Mouse (Mus musculus): ENCODE results near the gene Bcl2. TPM values are rescaled to one million over a fixed set of nuclear protein-coding genes. Genes with fewer than 3 reads are reported as not detected.
A peak's percentile ranks its signal among the peaks of the same experiment; 100 is the strongest.

Gene Bcl2
- polyA plus RNA-seq, 1 experiment from 2014 or later = 13.4 TPM

DNA sequence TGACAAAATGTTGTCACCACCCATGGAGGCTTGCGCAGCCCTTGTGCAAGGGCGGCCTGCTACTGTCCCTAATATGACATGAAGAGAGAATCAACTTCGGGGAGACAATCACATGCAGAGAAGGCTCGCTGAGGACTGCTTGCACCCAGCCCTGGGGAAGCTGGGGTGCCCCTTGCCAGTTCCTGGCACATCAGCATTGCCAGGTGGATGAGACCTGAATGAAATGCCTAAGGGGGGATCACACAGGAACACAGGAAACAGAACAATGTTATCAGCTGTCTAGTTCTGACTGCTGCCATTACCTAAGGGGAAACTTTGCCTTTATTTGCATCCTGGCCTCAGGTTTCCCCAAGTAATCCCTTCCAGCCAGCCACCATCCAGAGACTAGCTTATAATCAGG is 63.6 kb downstream of the Bcl2 start:
- H3K27ac ChIP-seq (ENCODE audit: low read depth) = no peak overlapping the region
- WGBS = 92% methylated on average over 4 of the region's 4 CpGs

DNA sequence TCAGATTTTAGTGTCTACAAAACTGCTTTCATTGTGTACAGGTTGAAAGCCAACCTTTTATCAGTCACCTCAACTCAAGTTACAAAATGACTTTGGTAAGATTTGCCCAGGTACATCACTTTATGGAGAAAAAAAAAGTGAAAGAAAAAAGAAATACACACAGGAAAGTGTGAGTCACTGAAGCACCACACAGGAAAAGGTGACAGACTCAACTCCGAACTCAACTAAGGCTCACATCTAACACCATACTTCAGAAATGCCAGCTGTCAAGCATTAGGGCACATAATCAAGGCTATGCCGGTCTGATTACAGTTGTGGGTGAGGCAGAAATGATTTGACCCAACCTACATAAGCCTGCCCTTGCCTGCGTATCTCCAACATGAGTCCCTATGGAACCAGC is 66.7 kb downstream of the Bcl2 start:
- ATAC-seq (replicated peaks; ENCODE audit: low FRiP score, low TSS enrichment, low read depth) (no peak), DNase-seq (ENCODE audit: low spot score) (no peak)

More for the DNA sequence above, 63.6 kb downstream of the Bcl2 start:
- no peak overlapping the region for H3K9ac ChIP-seq (ENCODE audit: low read length)
- H3K9me3 ChIP-seq (ENCODE audit: control insufficient read depth, low read length) = no peaks in the 10 kb centered on the region
- H3K4me1 ChIP-seq (replicated peaks; ENCODE audit: control insufficient read depth, insufficient read depth, low read length) = 0 out of 2 replicates have a peak, but pooled peaks cover 3% of the 10 kb centered on the region
- DNase-seq (ENCODE audit: low spot score) (no peak), ATAC-seq (replicated peaks; ENCODE audit: low FRiP score, low TSS enrichment, low read depth) (no peak)
- H3K4me2 ChIP-seq (ENCODE audit: low read length) = no peak overlapping the region
- H3K27me3 ChIP-seq (replicated peaks; ENCODE audit: control insufficient read depth, insufficient read depth, low read length) = no peaks in the 10 kb centered on the region
- no peak overlapping the region for H3K4me3 ChIP-seq (ENCODE audit: low read depth, low read length)
- H3K36me3 ChIP-seq (ENCODE audit: control insufficient read depth, insufficient read depth, low read length) = no peaks in the 10 kb centered on the region

DNA sequence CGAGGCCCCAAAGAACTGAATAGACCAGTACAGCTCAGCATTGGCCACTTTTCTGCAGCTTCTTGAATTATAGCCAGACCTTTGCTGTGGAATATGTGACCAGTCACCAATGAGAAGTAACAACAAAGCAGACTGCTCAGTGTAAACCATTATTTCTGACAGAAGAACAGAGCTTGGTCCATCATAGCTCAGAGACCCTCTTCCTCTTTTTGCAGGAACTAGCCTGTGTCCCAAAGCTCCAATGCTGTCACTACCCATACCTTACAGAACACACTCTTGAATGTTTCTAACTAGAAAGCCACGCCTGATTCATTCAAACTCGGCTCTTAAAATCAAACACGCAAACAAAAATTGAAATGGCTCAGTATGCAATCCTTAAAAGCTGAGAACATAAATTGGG is 69.5 kb downstream of the Bcl2 start:
- Histone ChIP-seq H3K9ac (ENCODE audit: low read length) (no peak overlapping the region), H3K4me2 (ENCODE audit: low read length) (no peak overlapping the region), H3K36me3 (ENCODE audit: control insufficient read depth, insufficient read depth, low read length) (no peaks in the 10 kb centered on the region), H3K4me1 (replicated peaks; ENCODE audit: control insufficient read depth, insufficient read depth, low read length) (peaks cover 3% of the 10 kb centered on the region; the same call in 1 of the 2 replicates), H3K27me3 (replicated peaks; ENCODE audit: control insufficient read depth, insufficient read depth, low read length) (no peaks in the 10 kb centered on the region), H3K9me3 (ENCODE audit: control insufficient read depth, low read length) (no peaks in the 10 kb centered on the region), H3K27ac (ENCODE audit: low read depth) (no peak overlapping the region), H3K4me3 (ENCODE audit: low read depth, low read length) (no peak overlapping the region)
- no peak for DNase-seq (ENCODE audit: low spot score)
- no peak for ATAC-seq (replicated peaks; ENCODE audit: low FRiP score, low TSS enrichment, low read depth)
- 81% methylated on average over 4 of the region's 4 CpGs for WGBS

More for the DNA sequence above, 66.7 kb downstream of the Bcl2 start:
- Histone ChIP-seq H3K9me3 (ENCODE audit: control insufficient read depth, low read length) (no peaks in the 10 kb centered on the region), H3K27ac (ENCODE audit: low read depth) (no peak overlapping the region), H3K9ac (ENCODE audit: low read length) (no peak overlapping the region), H3K27me3 (replicated peaks; ENCODE audit: control insufficient read depth, insufficient read depth, low read length) (no peaks in the 10 kb centered on the region), H3K4me1 (replicated peaks; ENCODE audit: control insufficient read depth, insufficient read depth, low read length) (peaks cover 6% of the 10 kb centered on the region; the same call in 1 of the 2 replicates), H3K4me2 (ENCODE audit: low read length) (no peak overlapping the region), H3K36me3 (ENCODE audit: control insufficient read depth, insufficient read depth, low read length) (no peaks in the 10 kb centered on the region), H3K4me3 (ENCODE audit: low read depth, low read length) (no peak overlapping the region)
- 83% methylated on average over 3 of the region's 3 CpGs for WGBS

DNA sequence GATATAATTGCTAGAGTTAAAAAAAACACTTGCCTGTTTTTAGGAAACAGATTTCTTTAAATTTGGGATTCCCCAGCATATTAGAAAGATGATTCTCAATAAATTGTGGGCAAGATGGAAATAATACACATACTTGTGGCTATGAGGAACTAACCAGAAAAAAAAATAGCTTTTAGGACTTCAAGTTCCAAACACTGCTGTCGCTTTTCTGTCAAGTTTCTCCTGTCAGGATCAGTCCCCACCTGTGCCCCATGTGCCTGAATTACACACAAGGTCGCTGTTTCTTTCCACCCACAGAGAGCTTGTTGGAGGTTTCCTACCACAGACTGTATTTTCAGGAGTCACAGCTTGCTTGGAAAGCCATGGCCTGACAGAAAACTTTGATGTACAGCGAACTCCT is 70.5 kb downstream of the Bcl2 start:
- no peaks in the 10 kb centered on the region for H3K27me3 ChIP-seq (replicated peaks; ENCODE audit: control insufficient read depth, insufficient read depth, low read length)
- no peak overlapping the region for H3K27ac ChIP-seq (ENCODE audit: low read depth)
- no peak overlapping the region for H3K4me3 ChIP-seq (ENCODE audit: low read depth, low read length)
- DNase-seq (ENCODE audit: low spot score) (no peak), ATAC-seq (replicated peaks; ENCODE audit: low FRiP score, low TSS enrichment, low read depth) (no peak)
- no peak overlapping the region for H3K4me2 ChIP-seq (ENCODE audit: low read length)
- no peaks in the 10 kb centered on the region for H3K9me3 ChIP-seq (ENCODE audit: control insufficient read depth, low read length)
- no peak overlapping the region for H3K9ac ChIP-seq (ENCODE audit: low read length)
- H3K4me1 ChIP-seq (replicated peaks; ENCODE audit: control insufficient read depth, insufficient read depth, low read length) = peaks cover 3% of the 10 kb centered on the region; the same call in 1 of the 2 replicates
- H3K36me3 ChIP-seq (ENCODE audit: control insufficient read depth, insufficient read depth, low read length) = no peaks in the 10 kb centered on the region
- WGBS = 65% methylated on average over 3 of the region's 3 CpGs

DNA sequence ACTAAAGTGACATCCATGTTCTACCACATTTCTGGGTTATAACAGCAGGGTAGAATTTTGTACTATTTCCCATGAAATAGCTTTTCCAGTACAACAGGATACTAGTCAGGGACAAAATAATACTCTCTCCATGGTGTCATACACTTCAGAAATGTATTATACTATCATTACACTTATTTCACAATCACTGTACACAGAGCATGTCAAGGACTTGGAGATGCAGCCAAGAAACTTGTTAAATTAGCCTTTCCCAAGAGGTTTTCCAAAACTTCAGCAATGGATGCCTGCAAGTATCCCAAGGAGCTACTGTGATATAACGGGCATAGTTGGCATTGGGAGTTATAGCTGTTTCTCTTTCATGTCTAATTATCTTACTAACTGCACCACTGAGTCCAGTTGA is 73.5 kb downstream of the Bcl2 start:
- no peak overlapping the region for H3K4me2 ChIP-seq (ENCODE audit: low read length)
- WGBS = 91% methylated on average over 1 of the region's 1 CpGs

DNA sequence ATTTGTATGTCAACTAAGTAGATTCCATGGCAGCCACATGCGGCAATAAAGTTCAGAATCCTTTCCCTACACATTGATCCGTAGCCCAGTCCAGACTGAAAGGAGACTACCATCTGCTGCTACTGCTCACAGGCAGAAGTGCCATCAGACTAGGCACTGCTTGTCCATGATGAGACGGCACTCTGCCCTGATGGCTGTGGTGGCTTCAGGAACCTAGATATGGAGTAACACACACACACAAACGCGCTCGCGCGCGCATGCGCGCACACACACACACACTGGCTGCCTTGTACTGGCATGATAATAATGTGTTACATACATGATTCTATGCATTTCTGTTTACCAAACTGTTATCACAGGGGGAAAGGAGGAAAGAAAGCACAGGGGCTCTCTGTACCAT is 76.4 kb downstream of the Bcl2 start:
- Histone ChIP-seq H3K4me2 (ENCODE audit: low read length) (no peak overlapping the region), H3K9me3 (ENCODE audit: control insufficient read depth, low read length) (no peaks in the 10 kb centered on the region), H3K27ac (ENCODE audit: low read depth) (no peak overlapping the region), H3K9ac (ENCODE audit: low read length) (no peak overlapping the region), H3K36me3 (ENCODE audit: control insufficient read depth, insufficient read depth, low read length) (no peaks in the 10 kb centered on the region), H3K4me1 (replicated peaks; ENCODE audit: control insufficient read depth, insufficient read depth, low read length) (peaks cover 14% of the 10 kb centered on the region), H3K27me3 (replicated peaks; ENCODE audit: control insufficient read depth, insufficient read depth, low read length) (no peaks in the 10 kb centered on the region), H3K4me3 (ENCODE audit: low read depth, low read length) (no peak overlapping the region)
- ATAC-seq (replicated peaks; ENCODE audit: low FRiP score, low TSS enrichment, low read depth) (no peak), DNase-seq (ENCODE audit: low spot score) (no peak)
- 94% methylated on average over 11 of the region's 11 CpGs for WGBS

More for the DNA sequence above, 73.5 kb downstream of the Bcl2 start:
- Histone ChIP-seq H3K36me3 (ENCODE audit: control insufficient read depth, insufficient read depth, low read length) (no peaks in the 10 kb centered on the region), H3K4me3 (ENCODE audit: low read depth, low read length) (no peak overlapping the region), H3K27me3 (replicated peaks; ENCODE audit: control insufficient read depth, insufficient read depth, low read length) (no peaks in the 10 kb centered on the region), H3K27ac (ENCODE audit: low read depth) (no peak overlapping the region), H3K9me3 (ENCODE audit: control insufficient read depth, low read length) (no peaks in the 10 kb centered on the region), H3K9ac (ENCODE audit: low read length) (no peak overlapping the region), H3K4me1 (replicated peaks; ENCODE audit: control insufficient read depth, insufficient read depth, low read length) (peaks cover 17% of the 10 kb centered on the region)
- DNase-seq (ENCODE audit: low spot score) (no peak), ATAC-seq (replicated peaks; ENCODE audit: low FRiP score, low TSS enrichment, low read depth) (no peak)

DNA sequence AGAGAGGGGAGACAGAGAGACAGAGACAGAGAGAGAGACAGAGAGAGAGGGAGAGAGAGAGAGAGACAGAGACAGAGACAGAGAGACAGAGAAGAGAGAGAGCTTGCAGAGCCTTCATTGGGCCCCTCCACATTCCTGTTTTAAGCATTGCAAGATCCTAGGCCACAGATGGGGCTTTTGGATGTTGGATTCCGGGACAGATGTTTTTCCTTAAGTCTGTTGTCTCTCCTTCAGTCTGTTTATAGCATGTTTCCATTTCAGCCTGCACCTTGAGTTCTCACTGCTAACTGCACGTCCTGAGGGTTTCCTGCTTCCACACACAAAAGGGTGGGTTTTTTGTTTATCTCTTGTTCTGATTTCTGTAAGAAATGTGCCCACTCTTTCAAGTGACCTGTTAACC is 77.4 kb downstream of the Bcl2 start:
- H3K4me3 ChIP-seq (ENCODE audit: low read depth, low read length) = no peak overlapping the region
- DNase-seq (ENCODE audit: low spot score) (no peak), ATAC-seq (replicated peaks; ENCODE audit: low FRiP score, low TSS enrichment, low read depth) (no peak)
- H3K27ac ChIP-seq (ENCODE audit: low read depth) = peak overlapping the region; percentile 47; the same call in 1 of the 2 replicates
- peaks cover 14% of the 10 kb centered on the region for H3K4me1 ChIP-seq (replicated peaks; ENCODE audit: control insufficient read depth, insufficient read depth, low read length)
- H3K4me2 ChIP-seq (ENCODE audit: low read length) = no peak overlapping the region
- H3K9me3 ChIP-seq (ENCODE audit: control insufficient read depth, low read length) = no peaks in the 10 kb centered on the region
- H3K9ac ChIP-seq (ENCODE audit: low read length) = no peak overlapping the region
- WGBS = 24% methylated on average over 2 of the region's 2 CpGs
- no peaks in the 10 kb centered on the region for H3K27me3 ChIP-seq (replicated peaks; ENCODE audit: control insufficient read depth, insufficient read depth, low read length)
- no peaks in the 10 kb centered on the region for H3K36me3 ChIP-seq (ENCODE audit: control insufficient read depth, insufficient read depth, low read length)

DNA sequence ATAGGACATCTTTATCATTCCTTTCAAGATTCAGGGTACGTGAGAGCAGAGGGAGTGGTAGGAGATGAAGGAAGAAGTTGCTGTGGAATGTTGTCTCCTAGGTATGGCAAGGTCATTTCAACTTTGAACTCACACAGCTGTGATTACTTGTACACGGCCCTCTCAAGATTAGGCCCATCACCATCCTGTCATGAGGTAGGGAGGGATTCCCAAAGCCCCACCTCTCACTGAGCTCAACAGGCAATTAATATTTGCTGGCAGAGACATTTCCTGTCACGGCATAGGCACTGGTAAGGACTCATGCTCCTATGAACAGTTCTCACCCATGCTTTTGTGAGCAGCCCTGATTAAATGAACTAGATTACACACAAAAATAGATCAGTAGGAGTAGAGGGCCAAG is 80.9 kb downstream of the Bcl2 start:
- H3K4me2 ChIP-seq (ENCODE audit: low read length) = no peak overlapping the region
- 46% methylated on average over 3 of the region's 3 CpGs for WGBS
- peaks cover 37% of the 10 kb centered on the region for H3K4me1 ChIP-seq (replicated peaks; ENCODE audit: control insufficient read depth, insufficient read depth, low read length)
- no peak overlapping the region for H3K4me3 ChIP-seq (ENCODE audit: low read depth, low read length)
- no peak overlapping the region for H3K27ac ChIP-seq (ENCODE audit: low read depth)
- no peak for DNase-seq (ENCODE audit: low spot score)
- H3K36me3 ChIP-seq (ENCODE audit: control insufficient read depth, insufficient read depth, low read length) = no peaks in the 10 kb centered on the region
- no peak for ATAC-seq (replicated peaks; ENCODE audit: low FRiP score, low TSS enrichment, low read depth)
- H3K9me3 ChIP-seq (ENCODE audit: control insufficient read depth, low read length) = no peaks in the 10 kb centered on the region
- no peak overlapping the region for H3K9ac ChIP-seq (ENCODE audit: low read length)
- H3K27me3 ChIP-seq (replicated peaks; ENCODE audit: control insufficient read depth, insufficient read depth, low read length) = no peaks in the 10 kb centered on the region

DNA sequence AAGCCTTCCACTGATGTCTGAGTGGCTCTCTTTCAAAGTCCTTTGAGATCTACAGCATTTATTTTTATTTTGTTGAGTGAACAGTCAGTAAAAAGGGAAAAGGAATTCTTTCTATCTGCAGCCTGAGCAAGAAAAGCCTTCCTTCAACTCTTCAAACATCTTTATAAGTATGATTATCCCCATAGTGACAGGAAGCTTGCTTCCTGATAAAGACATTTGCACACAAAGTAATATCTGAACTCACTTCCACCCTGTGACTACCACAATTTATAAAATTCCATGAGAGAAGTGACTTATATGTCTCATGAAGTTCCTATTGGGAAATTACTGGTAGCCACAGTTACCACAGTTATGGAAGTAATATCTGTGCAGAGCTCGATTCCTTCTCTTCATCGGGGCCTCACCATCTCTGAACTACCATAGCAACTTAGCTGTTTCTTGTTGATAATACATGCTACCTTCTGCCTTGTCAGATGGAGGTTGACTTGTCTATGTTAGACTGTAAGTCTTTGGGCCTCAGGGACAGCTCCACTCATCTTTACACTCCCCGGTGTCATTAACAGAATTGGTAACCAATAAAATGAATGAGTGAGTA is 82.1 kb downstream of the Bcl2 start:
- Histone ChIP-seq H3K27ac (ENCODE audit: low read depth) (no peak overlapping the region), H3K27me3 (replicated peaks; ENCODE audit: control insufficient read depth, insufficient read depth, low read length) (no peaks in the 10 kb centered on the region), H3K4me2 (ENCODE audit: low read length) (no peak overlapping the region), H3K4me1 (replicated peaks; ENCODE audit: control insufficient read depth, insufficient read depth, low read length) (peaks cover 32% of the 10 kb centered on the region), H3K4me3 (ENCODE audit: low read depth, low read length) (no peak overlapping the region), H3K9me3 (ENCODE audit: control insufficient read depth, low read length) (no peaks in the 10 kb centered on the region), H3K9ac (ENCODE audit: low read length) (no peak overlapping the region), H3K36me3 (ENCODE audit: control insufficient read depth, insufficient read depth, low read length) (no peaks in the 10 kb centered on the region)
- WGBS = 91% methylated on average over 3 of the region's 3 CpGs
- ATAC-seq (replicated peaks; ENCODE audit: low FRiP score, low TSS enrichment, low read depth) (no peak), DNase-seq (ENCODE audit: low spot score) (no peak)

Measured in intestine, embryonic 14.5 days (tissue).